Mouse (Mus musculus) thymus, adult 2 months (tissue): ENCODE measurements around the gene Phactr1.

Experiments
- CTCF ChIP-seq: fragments of 200-500 bp; IDR thresholded peaks from 2 replicates; pipeline ENCODE4 v1.5.1; 2012; ENCODE audit warnings: mild to moderate bottlenecking, control low read depth, low read length, moderate library complexity, borderline replicate concordance; ENCODE audit not compliant: control insufficient read depth, poor library complexity, insufficient read depth; ENCODE audit errors: extremely low read depth
- POLR2A ChIP-seq: fragments of 200-500 bp; IDR thresholded peaks from 2 replicates; pipeline ENCODE4 v1.6.1; 2012; ENCODE audit warnings: mild to moderate bottlenecking, low read length, control low read depth, moderate library complexity; ENCODE audit not compliant: control insufficient read depth, poor library complexity, insufficient read depth; ENCODE audit errors: extremely low read depth

DNA sequence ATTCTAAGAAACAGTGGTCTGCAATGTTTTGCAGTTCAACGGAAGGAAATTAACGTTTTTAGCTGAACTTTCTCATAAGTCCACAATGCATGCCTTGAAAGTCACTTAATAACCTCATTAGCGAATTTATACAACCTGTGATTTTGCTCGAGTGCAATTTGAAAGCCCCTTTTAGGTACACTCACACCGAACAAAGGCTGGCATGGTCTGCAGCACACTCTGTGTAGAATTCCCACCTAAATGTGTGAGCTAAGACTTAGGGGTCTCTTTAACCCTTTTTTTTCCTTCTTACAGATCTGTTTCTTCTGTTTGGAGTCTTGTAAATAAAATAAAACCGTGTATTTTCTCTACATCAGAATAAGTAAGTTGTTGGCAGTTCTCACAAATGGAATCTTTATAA, 335.3 kb downstream of the Phactr1 start:
- TF ChIP-seq CTCF (no peak), POLR2A (no peak)
